Mouse (Mus musculus) left cerebral cortex, adult 6 months (tissue): ENCODE measurements around the gene Usp27x. TPM values are rescaled to one million over a fixed set of nuclear protein-coding genes. Genes with fewer than 3 reads are reported as not detected.

Source experiments
- long read RNA-seq, 2 experiments: library from polyadenylated mRNA; unstranded; transcript quantifications; one replicate each; pipeline ENCODE4 v2.0.0; 2019 to 2020
- polyA plus RNA-seq: library from polyadenylated mRNA; unstranded; fragments of <200 nt; fragmentation: Nextera tagmentation; gene quantifications from 2 replicates; pipeline ENCODE4 v1.2.3, GENCODE M21; 2021

Gene Usp27x
- 1.4 and 1.6 TPM in 2 replicates for polyA plus RNA-seq
- long read RNA-seq, experiment 1, partial matches to known transcripts = 0 of 3 reads
- long read RNA-seq, experiment 1, other reads (novel, unspliced or antisense) = 0 of 3 reads
- long read RNA-seq, experiment 2, full-length matches to known transcripts = 9 of 9 reads
- long read RNA-seq, experiment 2, partial matches to known transcripts = 0 of 9 reads
- long read RNA-seq, experiment 2, other reads (novel, unspliced or antisense) = 0 of 9 reads

DNA sequence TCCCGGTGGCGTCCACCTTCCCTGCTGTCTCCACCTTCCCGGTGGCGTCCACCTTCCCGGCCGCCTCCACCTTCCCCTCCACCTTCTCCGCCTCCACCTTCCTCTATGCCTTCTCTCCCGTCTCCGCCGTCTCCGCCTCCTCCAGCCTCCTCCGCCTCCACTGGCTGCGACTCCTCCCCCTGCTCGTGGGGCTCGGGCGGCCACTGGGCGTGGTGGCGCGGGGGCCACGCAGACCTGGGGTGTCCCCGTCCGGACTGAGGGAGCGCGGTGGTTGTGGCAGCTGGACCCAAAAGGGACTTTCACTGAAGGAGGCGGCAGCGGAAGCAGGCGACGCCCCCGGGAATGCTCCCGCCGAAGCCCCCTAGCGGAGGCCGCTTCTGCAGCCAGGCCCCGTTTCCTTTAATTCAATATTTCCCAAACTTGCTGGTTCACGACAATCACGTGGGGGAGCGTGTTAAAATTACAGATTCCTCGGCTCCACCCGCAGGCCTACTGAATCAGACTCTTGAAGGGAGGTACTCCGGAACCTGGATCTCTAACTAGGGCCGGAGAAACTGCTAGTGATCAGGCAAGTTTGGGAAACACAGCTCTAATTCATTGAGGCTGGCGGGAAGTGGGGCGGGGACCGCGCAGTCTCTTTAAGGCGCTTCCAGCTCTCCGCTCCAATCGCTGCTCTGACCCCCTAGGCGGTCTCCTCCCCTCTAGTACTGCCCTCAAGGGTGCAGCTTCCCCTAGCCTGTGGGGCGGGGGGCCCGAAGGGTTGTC, at the start of gene Usp27x:
TSS of gene Usp27x (minus strand) at position 115 of the 765 bp plus-strand sequence.

Other genes with a start within 250 kb of the Usp27x start
- gene Clcn5, start 56.5 kb downstream of the Usp27x start, polyA plus RNA-seq = 1.2 and 1.4 TPM in 2 replicates
- 0.49 TPM in 1 of 2 replicates, not detected in the other for gene Foxp3, start 197.8 kb upstream of the Usp27x start, polyA plus RNA-seq
- 3.3 and 13.6 TPM in 2 replicates for gene Ppp1r3f, start 198.5 kb upstream of the Usp27x start, polyA plus RNA-seq
- 21.8 and 27.4 TPM in 2 replicates for gene Ccdc22, start 229.7 kb upstream of the Usp27x start, polyA plus RNA-seq
- not detected in 2 replicates for gene Cacna1f, start 231.3 kb upstream of the Usp27x start, polyA plus RNA-seq